Mouse (Mus musculus) mouse trophoblast stem cell (cell line): ENCODE data around the gene Gm49325.
"Not testable (repeated sequence)": the region's sequence is repeated elsewhere in the genome, so short reads cannot be mapped to it uniquely, and the experiment has no call there.

ENCODE experiments used
- in situ Hi-C, 2 experiments: fragments of 300-500 bp; cut with MseI, MboI; formaldehyde crosslinking; loops; 2 replicates in 1 of 2; 3 replicates in 1 of 2; pipeline ENCODE4 v1.15.1; 2025

The Gm49325 gene

DNA sequence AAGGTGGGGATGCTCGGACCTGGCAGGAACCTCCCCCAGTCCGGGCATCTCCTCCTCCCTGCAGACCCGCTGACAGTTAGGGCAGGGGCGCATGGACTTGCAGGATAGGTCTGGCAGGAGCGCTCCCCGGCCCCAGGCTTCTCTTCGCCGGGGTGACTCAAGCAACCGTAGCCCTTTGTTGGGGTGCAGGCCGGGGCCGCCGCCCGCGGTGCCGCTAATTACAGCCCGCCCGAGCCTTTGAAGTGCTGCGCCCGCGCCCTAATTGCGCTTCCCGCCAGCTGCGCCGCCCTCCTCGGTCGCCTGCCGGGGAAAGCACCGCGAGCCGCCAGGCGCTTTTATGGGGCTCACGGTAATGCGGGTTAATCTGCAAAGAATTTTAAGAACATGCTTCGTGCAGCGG, 71.6 kb downstream of the Gm49325 start:
- in situ Hi-C loops, result no loop called here

DNA sequence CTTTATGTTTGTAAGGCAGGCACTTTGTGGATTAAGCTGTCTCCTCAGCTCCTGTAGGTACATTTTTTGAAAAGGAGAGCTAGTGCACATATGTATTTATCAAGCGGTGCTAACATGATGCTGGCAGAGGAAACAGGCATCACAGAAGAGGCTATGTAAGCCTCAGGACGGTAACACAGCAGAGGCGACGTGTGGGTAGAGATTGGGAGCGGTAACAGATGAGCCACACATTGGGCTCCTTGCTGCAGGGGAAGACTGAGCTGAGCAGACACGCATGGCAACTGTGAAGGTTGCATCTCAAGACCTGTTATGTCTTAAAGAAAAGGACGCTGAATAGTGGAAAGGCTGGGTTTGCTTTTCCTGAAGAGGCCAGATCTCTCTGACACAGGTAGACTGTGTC, 77.0 kb downstream of the Gm49325 start:
- in situ Hi-C loops, result no loop called here

- in situ Hi-C loops, result no loop called here
These were observed 78.2 kb downstream of the Gm49325 start for GRCm38 (mm10) chr10:77684181-77684580.

DNA sequence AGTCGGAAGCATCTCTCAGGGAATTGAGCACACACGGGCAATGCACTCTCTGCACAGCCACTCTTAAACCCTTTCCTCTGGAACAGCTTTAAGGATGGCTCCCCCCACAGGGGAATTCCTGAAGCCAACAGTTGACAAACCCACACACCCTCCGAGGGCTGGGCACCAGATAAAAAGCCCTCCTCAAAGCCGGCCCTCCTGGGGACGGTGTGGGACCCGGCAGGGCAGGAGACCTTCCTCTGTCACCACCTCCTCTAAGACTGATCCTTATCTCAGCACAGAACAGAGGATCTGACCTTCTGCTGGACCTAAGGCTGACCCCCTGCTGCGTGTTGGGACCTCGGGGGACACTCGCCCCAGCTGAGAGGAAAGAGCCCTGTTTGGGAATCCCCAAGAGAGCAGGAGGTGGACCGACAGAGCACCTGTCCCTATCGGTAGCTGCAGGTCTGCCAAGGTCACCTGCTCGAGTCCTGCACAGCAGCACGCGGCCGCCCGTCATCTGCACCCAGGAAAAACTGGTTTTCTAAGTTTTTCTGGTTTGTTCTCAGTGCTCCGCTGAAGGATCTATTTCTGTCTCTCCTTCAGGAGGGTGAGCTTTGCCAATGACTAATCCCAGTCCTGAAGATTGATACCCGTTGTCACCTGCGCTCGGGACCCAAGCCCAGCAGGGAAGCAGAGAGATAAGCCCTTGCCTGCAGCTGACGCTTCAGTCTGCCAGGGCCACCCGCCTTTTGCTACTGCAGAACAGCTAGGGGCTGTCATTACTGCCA, 80.1 kb downstream of the Gm49325 start, which contains the start of gene Tspear:
TSS of gene Tspear (plus strand) at position 675 of the 770 bp plus-strand sequence.
- in situ Hi-C loops, result no loop called here

DNA sequence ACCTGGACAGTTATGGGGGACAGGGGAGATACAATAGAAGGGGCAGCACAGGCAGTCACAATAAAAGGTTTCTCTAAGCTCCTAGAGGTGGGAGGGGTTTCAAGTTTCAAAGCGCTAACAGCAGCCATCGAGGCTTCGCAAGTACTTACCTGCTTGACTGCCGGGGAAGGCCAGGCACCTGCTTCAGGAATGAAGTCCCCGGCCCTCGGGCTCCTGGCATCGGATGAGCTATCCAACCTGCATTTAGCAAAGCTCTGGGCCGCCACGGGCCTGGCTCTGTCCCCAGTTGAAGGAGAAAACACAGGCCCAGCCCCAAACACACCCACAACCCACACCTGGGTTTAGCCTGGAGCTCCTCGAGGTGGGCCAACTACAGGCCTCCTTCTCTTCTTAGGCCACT, 81.0 kb downstream of the Gm49325 start:
- in situ Hi-C loops, result no loop called here

GRCm38 (mm10) chr10:77690356-77690807, 84.4 kb downstream of the Gm49325 start, which contains the start of gene Gm19402:
TSS of gene Gm19402 (minus strand) at chr10:77690757.
- in situ Hi-C loops, result not testable (repeated sequence)
